Mouse (Mus musculus): ENCODE data around the gene Tmem200b.

Tmem200b gene

DNA sequence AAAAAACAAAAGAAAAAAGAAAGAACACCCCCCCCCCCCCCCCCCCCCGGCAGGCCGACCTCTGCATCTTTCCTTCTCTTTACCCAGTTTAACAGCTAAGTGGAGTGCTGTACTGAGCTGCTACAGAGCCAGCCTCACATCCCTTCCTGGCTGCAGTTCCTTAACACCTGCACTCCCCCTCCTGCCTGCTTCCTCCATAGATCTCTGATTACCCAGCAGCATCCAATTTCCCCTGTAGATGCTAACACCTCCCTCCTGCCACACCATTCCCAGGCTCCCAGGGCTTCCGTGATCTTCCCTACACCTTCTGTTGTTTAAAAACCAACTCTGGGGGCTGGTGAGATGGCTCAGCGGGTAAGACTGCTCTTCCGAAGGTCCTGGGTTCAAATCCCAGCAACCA, 10.1 kb upstream of the Tmem200b start:
- no peak for DNase-seq

GRCm38 (mm10) chr4:131913526-131913925, 8.0 kb upstream of the Tmem200b start:
- no peak for DNase-seq

- no peak for DNase-seq
These were observed 7.4 kb upstream of the Tmem200b start for GRCm38 (mm10) chr4:131914046-131914643.

- DNase-seq: no peak
These were observed 6.6 kb upstream of the Tmem200b start for GRCm38 (mm10) chr4:131914891-131915469.

DNA sequence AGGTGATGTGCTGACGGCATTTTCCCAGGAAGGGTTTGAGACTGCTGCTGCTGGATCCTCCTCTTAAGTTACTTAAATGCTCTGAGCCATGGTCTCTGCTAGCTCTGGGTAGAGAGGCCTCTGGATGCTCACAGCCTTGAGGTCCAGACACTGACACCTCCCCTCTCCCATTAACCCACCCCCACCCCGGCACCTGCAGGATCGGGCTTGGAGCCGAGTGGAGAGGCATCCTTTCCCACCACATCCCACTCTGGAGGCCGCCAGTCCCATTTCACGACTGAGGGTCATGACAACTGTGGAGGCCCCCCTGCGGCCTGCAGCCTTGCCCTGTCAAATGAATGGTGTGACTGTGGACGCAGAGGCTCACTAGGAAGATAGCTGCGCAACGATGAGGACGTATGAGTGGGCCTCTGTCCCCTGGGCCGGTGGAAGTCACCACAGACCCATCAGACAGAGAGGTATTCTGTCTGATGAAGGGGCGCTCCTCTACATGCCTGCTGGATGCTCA, 5.7 kb upstream of the Tmem200b start:
- no peak for DNase-seq

GRCm38 (mm10) chr4:131916425-131916824, 5.1 kb upstream of the Tmem200b start:
- peak; percentile 75 for DNase-seq

- DNase-seq: no peak
These were observed 4.5 kb upstream of the Tmem200b start for GRCm38 (mm10) chr4:131917010-131917555.

DNA sequence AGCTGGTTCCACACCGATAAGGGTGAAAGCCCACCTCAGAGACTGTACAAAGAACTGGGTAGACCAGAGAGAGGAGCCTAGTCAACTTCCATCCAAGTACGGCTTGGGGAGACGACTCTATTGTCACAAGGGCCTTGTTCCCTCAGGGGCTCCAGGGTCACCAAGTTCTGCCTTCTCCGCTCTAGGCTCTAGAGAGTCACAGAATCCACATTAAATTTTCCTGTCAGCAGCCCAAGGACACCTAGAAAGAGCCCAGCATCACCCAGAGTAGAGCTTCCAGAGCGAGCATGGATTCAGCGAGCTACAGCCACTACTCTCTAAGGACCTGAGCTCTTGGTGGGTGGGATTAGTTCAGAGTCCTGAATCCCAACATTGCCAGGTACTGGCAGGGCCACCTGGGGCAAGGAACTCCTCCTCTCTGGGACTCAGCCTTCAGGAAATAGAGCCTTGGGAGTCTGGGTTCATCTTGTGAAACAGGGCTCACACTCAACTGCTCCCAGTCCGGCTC, 3.5 kb upstream of the Tmem200b start:
- DNase-seq: no peak

GRCm38 (mm10) chr4:131918711-131919500, 2.7 kb upstream of the Tmem200b start:
- no peak for DNase-seq

- DNase-seq: no peak
These were observed 1.9 kb upstream of the Tmem200b start for GRCm38 (mm10) chr4:131919506-131920140.

DNA sequence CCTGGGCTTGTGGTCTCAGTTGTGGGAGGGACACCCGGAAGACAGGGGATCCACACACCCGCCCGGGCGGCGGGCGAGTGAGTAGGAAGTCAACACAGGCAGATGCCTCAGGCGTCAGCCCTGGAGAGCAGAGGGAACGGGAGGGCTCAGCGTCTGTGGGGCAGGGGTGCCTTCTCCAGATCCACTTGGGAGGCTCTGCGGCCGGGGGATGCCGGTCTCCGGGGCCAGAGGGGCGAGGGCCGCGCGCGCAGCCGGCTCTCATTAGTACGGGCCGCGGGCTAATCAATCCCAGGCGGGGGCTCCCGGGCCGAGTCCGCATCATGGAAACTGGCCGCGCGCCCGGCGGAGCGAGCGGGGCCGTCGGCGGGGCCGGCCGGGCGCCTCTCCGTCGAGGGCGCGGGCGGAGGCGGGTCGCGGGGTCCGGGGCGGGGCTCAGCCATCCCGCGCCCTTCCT, 1.4 kb upstream of the Tmem200b start:
- DNase-seq: no peak

- DNase-seq: no peak
These were observed 798 bp upstream of the Tmem200b start for GRCm38 (mm10) chr4:131920595-131921351.

DNA sequence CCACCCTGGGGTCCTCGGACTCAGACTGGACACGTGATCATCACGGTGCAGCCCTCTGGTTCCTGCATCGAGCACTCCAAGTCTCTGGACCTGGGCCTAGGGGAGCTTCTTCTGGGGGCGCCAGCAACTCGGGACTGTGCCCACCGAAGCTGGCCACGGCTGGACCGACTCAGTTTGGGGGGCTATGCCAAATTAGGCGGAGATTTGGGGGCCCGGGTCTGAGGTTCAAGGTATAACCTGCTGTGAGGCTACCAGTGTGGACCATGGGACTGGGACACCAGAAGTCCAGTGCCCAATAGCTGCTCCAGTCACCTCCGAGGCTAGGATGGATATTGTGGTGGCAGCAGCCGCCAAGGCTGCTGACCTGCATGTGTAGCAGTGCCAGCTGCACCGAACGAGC, 833 bp downstream of the Tmem200b start:
- no peak for DNase-seq

- no peak for DNase-seq
These were observed 2.7 kb downstream of the Tmem200b start for GRCm38 (mm10) chr4:131924096-131924810.

- DNase-seq: no peak
These were observed 7.6 kb downstream of the Tmem200b start for GRCm38 (mm10) chr4:131929146-131929545.

- DNase-seq: no peak
These were observed 17.9 kb downstream of the Tmem200b start for GRCm38 (mm10) chr4:131939459-131939858.

DNA sequence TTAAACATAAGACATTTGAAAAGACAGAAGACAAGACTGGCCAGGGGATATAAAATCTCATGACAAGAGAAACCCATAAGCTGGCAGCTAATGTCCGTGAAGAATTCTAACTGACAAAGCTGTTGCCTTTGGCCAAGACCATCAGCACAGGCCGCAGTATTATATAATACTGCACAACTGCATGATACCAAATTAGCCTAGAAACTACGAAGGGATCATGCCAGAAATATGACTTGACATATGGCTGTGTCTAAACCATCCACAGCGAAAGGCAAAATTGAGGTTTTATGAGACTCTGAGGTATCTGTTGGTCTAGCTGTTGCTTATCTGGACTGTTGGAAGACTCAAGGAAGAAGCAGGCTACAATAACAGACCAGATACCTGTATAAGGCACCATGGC, 19.3 kb downstream of the Tmem200b start:
- DNase-seq: no peak

DNA sequence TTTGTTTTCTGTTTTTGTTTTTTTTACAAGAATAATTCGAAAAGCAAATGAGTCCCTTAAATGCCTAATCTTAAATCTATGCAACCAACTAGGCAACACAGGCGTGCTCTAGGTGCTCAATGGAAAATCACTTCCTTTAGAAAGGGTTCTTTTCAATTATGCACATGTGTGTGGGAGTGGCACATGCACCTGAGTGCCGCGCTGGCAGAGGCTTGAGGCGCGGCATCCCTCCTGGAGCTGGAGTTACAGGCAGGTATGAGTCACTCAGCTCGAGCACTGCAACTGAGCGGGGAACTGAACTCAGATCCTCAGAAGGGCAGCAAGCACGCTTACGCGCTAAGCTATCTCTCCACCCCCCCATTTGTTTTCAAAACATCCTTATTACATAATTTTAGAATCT, 26.3 kb downstream of the Tmem200b start:
- no peak for DNase-seq

GRCm38 (mm10) chr4:131949903-131950302, 28.3 kb downstream of the Tmem200b start:
- DNase-seq: no peak

DNA sequence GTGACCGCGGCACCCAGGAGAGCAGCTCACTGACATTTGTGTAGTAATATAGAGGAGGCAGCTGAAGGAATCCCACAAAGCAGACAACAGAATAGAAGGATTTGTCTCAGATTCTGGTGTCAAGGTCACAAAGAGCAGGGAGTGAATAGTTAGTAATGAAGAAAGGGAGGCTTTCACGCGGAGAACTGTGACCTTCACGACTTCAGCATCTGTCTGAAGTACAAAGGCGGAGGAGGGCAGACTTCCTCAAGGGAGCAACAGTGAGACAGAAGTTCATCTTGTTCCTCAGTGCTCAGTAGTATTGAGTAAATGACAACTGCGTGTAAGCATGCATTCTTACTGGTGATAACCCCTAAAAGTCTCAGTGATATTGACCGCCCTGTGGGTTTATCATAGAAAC, 29.1 kb downstream of the Tmem200b start:
- DNase-seq: no peak

GRCm38 (mm10) chr4:131957161-131957560, 35.6 kb downstream of the Tmem200b start:
- no peak for DNase-seq

All from thymus, postnatal 25 days (tissue).